In genomic region chr14:55584702-55585565, GRCm38 (mm10) we compare ENCODE assay signal across 8 mouse cellular contexts. TPM values are rescaled to one million over a fixed set of nuclear protein-coding genes. Genes with fewer than 3 reads are reported as not detected.
DNase-seq lines count a peak whose midpoint lies in the region; ATAC-seq lines count a peak whose summit lies in the region.

Gene Emc9 (minus strand): TSS chr14:55585302.

- ATAC-seq in embryonic facial prominence, embryonic 15.5 days (ENCODE audit: insufficient number of reproducible peaks, low FRiP score, low TSS enrichment, low read depth), result peak; percentile 66
- peak; percentile 53; the same call in 1 of the 2 replicates for ATAC-seq in limb, embryonic 15.5 days (ENCODE audit: insufficient number of reproducible peaks, low FRiP score, low TSS enrichment, low read depth)
- ATAC-seq in midbrain, embryonic 16.5 days, result peak; percentile 82

- H3K9ac ChIP-seq in embryonic facial prominence, embryonic 15.5 days, result peak within 1 kb of the TSS; percentile 35
- peak within 1 kb of the TSS; percentile 26 for H3K9ac ChIP-seq in limb, embryonic 15.5 days
- peak within 1 kb of the TSS; percentile 84 for H3K9ac ChIP-seq in midbrain, embryonic 16.5 days (ENCODE audit: low read depth, low read length)

- no peaks in the 10 kb centered on the region for H3K9me3 ChIP-seq in embryonic facial prominence, embryonic 15.5 days (replicated peaks)
- H3K9me3 ChIP-seq in limb, embryonic 15.5 days, result no peaks in the 10 kb centered on the region
- no peaks in the 10 kb centered on the region for H3K9me3 ChIP-seq in midbrain, embryonic 16.5 days (replicated peaks; ENCODE audit: control insufficient read depth, low read length, poor library complexity, severe bottlenecking)

- WGBS in embryonic facial prominence, embryonic 15.5 days, result 2% methylated on average over 43 of the region's 43 CpGs
- WGBS in limb, embryonic 15.5 days, result 3% methylated on average over 38 of the region's 43 CpGs
- WGBS in midbrain, embryonic 16.5 days, result 3% methylated on average over 43 of the region's 43 CpGs

- H3K4me2 ChIP-seq in embryonic facial prominence, embryonic 15.5 days (replicated peaks), result peak within 1 kb of the TSS; percentile 88
- peak within 1 kb of the TSS; percentile 86 for H3K4me2 ChIP-seq in limb, embryonic 15.5 days
- peak within 1 kb of the TSS; percentile 78 for H3K4me2 ChIP-seq in midbrain, embryonic 16.5 days (ENCODE audit: low read length)

- no peak within 1 kb of the TSS; the same call in 1 of the 2 replicates for H3K27ac ChIP-seq in embryonic facial prominence, embryonic 15.5 days (replicated peaks)
- 0 out of 2 replicates have a peak within 1 kb of the TSS, but pooled peaks have one; percentile 19 for H3K27ac ChIP-seq in limb, embryonic 15.5 days
- H3K27ac ChIP-seq in midbrain, embryonic 16.5 days (ENCODE audit: low read length), result peak within 1 kb of the TSS; percentile 71

- H3K36me3 ChIP-seq in embryonic facial prominence, embryonic 15.5 days, result peaks cover 29% of the 10 kb centered on the region
- H3K36me3 ChIP-seq in limb, embryonic 15.5 days, result peaks cover 38% of the 10 kb centered on the region
- peaks cover 4% of the 10 kb centered on the region; the same call in 1 of the 2 replicates for H3K36me3 ChIP-seq in midbrain, embryonic 16.5 days (ENCODE audit: control insufficient read depth, insufficient read depth, low read length)

- peak within 1 kb of the TSS; percentile 55 for H3K4me3 ChIP-seq in embryonic facial prominence, embryonic 15.5 days (replicated peaks)
- peak within 1 kb of the TSS; percentile 51 for H3K4me3 ChIP-seq in limb, embryonic 15.5 days
- H3K4me3 ChIP-seq in midbrain, embryonic 16.5 days (ENCODE audit: low read depth, low read length), result peak within 1 kb of the TSS; percentile 58

- peak; percentile 75 for DNase-seq in B cell, adult 2 months
- DNase-seq in adrenal gland, postnatal 4 days (ENCODE audit: low spot score in 2 of 2), result peak; percentile 48 to 75
- DNase-seq in heart, adult 9 months (ENCODE audit: low spot score in 2 of 2), result peak; percentile 86 to 88
- peak; percentile 87 for DNase-seq in kidney, adult 9 months
- peak; percentile 69 to 71 for DNase-seq in spleen, postnatal 14 days (ENCODE audit: low spot score in 2 of 2)

- H3K4me1 ChIP-seq in embryonic facial prominence, embryonic 15.5 days, result peaks cover 10% of the 10 kb centered on the region
- H3K4me1 ChIP-seq in limb, embryonic 15.5 days, result peaks cover 19% of the 10 kb centered on the region
- peaks cover 10% of the 10 kb centered on the region for H3K4me1 ChIP-seq in midbrain, embryonic 16.5 days (ENCODE audit: control insufficient read depth, insufficient read depth, low read length)

- H3K27me3 ChIP-seq in embryonic facial prominence, embryonic 15.5 days, result no peaks in the 10 kb centered on the region
- H3K27me3 ChIP-seq in limb, embryonic 15.5 days, result no peaks in the 10 kb centered on the region
- no peaks in the 10 kb centered on the region for H3K27me3 ChIP-seq in midbrain, embryonic 16.5 days (ENCODE audit: control insufficient read depth, insufficient read depth, low read depth, low read length)

RNA-seq across cellular contexts. Expression of gene Emc9, which starts in this region (rescaled TPM):
- 10 to 100 TPM; 40.9 to 47.0 TPM for total RNA-seq in adrenal gland, postnatal 4 days (2021)
- polyA plus RNA-seq in embryonic facial prominence, embryonic 15.5 days (2015; fragmentation: Nextera tagmentation; extraction: Ambion mirVana), result 9.7 and 11.6 TPM in 2 replicates
- 12.6 and 16.2 TPM in 2 replicates for polyA plus RNA-seq in limb, embryonic 15.5 days (2015; fragmentation: Nextera tagmentation; extraction: Ambion mirVana)
- 31.6 and 46.9 TPM in 2 replicates for polyA plus RNA-seq in midbrain, embryonic 16.5 days (2015; fragmentation: Nextera tagmentation; extraction: Ambion mirVana)

Comparison
In these comparisons a context has a peak if more than half of its experiments do, and no peak if none do; other contexts are left out.
1. H3K9ac ChIP-seq: peak in every context shown above with its lines; median percentile 84 in midbrain, embryonic 16.5 days; 35 in embryonic facial prominence, embryonic 15.5 days; 26 in limb, embryonic 15.5 days.